Comparison of ENCODE assay signal across 8 mouse cellular contexts in genomic region chr1:179668836-179669537, GRCm38 (mm10). TPM values are rescaled to one million over a fixed set of nuclear protein-coding genes. Genes with fewer than 3 reads are reported as not detected.
DNase-seq lines count a peak whose midpoint lies in the region; ATAC-seq and TF ChIP-seq lines count a peak whose summit lies in the region.

No protein-coding gene starts in this region.

- H3K36me3 ChIP-seq in heart, embryonic 10.5 days, result peaks cover 31% of the 10 kb centered on the region
- 0 out of 2 replicates have a peak, but pooled peaks cover 2% of the 10 kb centered on the region for H3K36me3 ChIP-seq in ES-E14 (ENCODE audit: control insufficient read depth, insufficient read depth, low read length, poor library complexity, severe bottlenecking)
- H3K36me3 ChIP-seq in forebrain, embryonic 14.5 days (ENCODE audit: control insufficient read depth, insufficient read depth, low read length), result peaks cover 15% of the 10 kb centered on the region
- no peaks in the 10 kb centered on the region for H3K36me3 ChIP-seq in liver, embryonic 12.5 days

- peak overlapping the region; percentile 69 for H3K4me2 ChIP-seq in forebrain, embryonic 14.5 days (ENCODE audit: low read length)
- peak overlapping the region; percentile 94 for H3K4me2 ChIP-seq in liver, embryonic 12.5 days

- H3K9ac ChIP-seq in ES-E14 (ENCODE audit: insufficient read depth, low read depth, low read length, poor library complexity, severe bottlenecking), result peak overlapping the region; percentile 80; the same call in 1 of the 2 replicates
- H3K9ac ChIP-seq in forebrain, embryonic 14.5 days (ENCODE audit: low read length), result peak overlapping the region; percentile 90
- peak overlapping the region; percentile 70 for H3K9ac ChIP-seq in liver, embryonic 12.5 days

- in situ Hi-C loops in ES-E14 (cut with MboI; ENCODE audit: low sequenced_read_pairs in 2 of 2, unreplicated experiment in 2 of 2), result no loop called here

- no peak for DNase-seq in heart, embryonic 10.5 days (ENCODE audit: low spot score)
- DNase-seq in heart, adult 18-20 months, result no peak
- no peak for DNase-seq in ES-E14 (ENCODE audit: low read depth, low spot score)
- peak; percentile 35 for DNase-seq in forebrain, embryonic 14.5 days (ENCODE audit: low spot score)
- peak; percentile 26 for DNase-seq in retina, embryonic 14.5 days (ENCODE audit: low spot score)
- DNase-seq in gastrocnemius, postnatal 10 days, result no peak
- no peak for DNase-seq in layer of hippocampus, postnatal 36 days

- H3K9me3 ChIP-seq in heart, embryonic 10.5 days, result no peaks in the 10 kb centered on the region
- no peaks in the 10 kb centered on the region for H3K9me3 ChIP-seq in ES-E14 (ENCODE audit: control insufficient read depth, insufficient read depth, low read depth, low read length)
- H3K9me3 ChIP-seq in forebrain, embryonic 14.5 days (replicated peaks; ENCODE audit: control insufficient read depth, low read length), result no peaks in the 10 kb centered on the region
- no peaks in the 10 kb centered on the region for H3K9me3 ChIP-seq in liver, embryonic 12.5 days (replicated peaks)

- WGBS in heart, embryonic 10.5 days, result 24% methylated on average over 12 of the region's 12 CpGs
- 18% methylated on average over 12 of the region's 12 CpGs for WGBS in forebrain, embryonic 14.5 days
- 34% methylated on average over 12 of the region's 12 CpGs for WGBS in liver, embryonic 12.5 days (ENCODE audit: insufficient replicate concordance)

- peak; percentile 10; the same call in 1 of the 2 replicates for ATAC-seq in forebrain, embryonic 14.5 days
- ATAC-seq in liver, embryonic 12.5 days, result no peak

- no peaks in the 10 kb centered on the region for H3K27me3 ChIP-seq in heart, embryonic 10.5 days (ENCODE audit: insufficient read depth, poor library complexity, severe bottlenecking)
- no peaks in the 10 kb centered on the region for H3K27me3 ChIP-seq in forebrain, embryonic 14.5 days (replicated peaks; ENCODE audit: control insufficient read depth, insufficient read depth, low read length)
- H3K27me3 ChIP-seq in liver, embryonic 12.5 days (replicated peaks), result peaks cover 37% of the 10 kb centered on the region

- H3K27ac ChIP-seq in heart, embryonic 10.5 days, result peak overlapping the region; percentile 96
- no peak overlapping the region for H3K27ac ChIP-seq in ES-E14 (ENCODE audit: insufficient read depth, low read depth, low read length, poor library complexity, severe bottlenecking)
- no peak overlapping the region for H3K27ac ChIP-seq in forebrain, embryonic 14.5 days (ENCODE audit: low read depth, low read length)
- no peak overlapping the region for H3K27ac ChIP-seq in liver, embryonic 12.5 days

- H3K4me3 ChIP-seq in heart, embryonic 10.5 days, result peak overlapping the region; percentile 95
- peak overlapping the region; percentile 90 to 93 for H3K4me3 ChIP-seq in ES-E14 (ENCODE audit: insufficient read depth in 1 of 2, low read depth in 1 of 2, low read length in 2 of 2, poor library complexity in 1 of 2, severe bottlenecking in 1 of 2)
- peak overlapping the region; percentile 86 for H3K4me3 ChIP-seq in forebrain, embryonic 14.5 days (ENCODE audit: low read depth, low read length)
- H3K4me3 ChIP-seq in liver, embryonic 12.5 days, result peak overlapping the region; percentile 68

- H3K4me1 ChIP-seq in heart, embryonic 10.5 days, result peaks cover 14% of the 10 kb centered on the region
- no peaks in the 10 kb centered on the region for H3K4me1 ChIP-seq in ES-E14 (ENCODE audit: control insufficient read depth in 2 of 2, insufficient read depth in 2 of 2, low read length in 2 of 2, poor library complexity in 1 of 2)
- peaks cover 5% of the 10 kb centered on the region; the same call in 1 of the 2 replicates for H3K4me1 ChIP-seq in forebrain, embryonic 14.5 days (ENCODE audit: control insufficient read depth, insufficient read depth, low read length)
- H3K4me1 ChIP-seq in liver, embryonic 12.5 days, result peaks cover 17% of the 10 kb centered on the region

TF ChIP-seq in ES-E14, 5 proteins besides CTCF, POLR2A, EP300 and RAD21:
- TF ChIP-seq CHD2 (IDR thresholded peaks at IDR 0.05; ENCODE audit: low read depth, low read length), result no peak
- TF ChIP-seq ZNF384 (IDR thresholded peaks at IDR 0.05; ENCODE audit: low read depth, low read length), result no peak
- no peak for TF ChIP-seq ZC3H11A (IDR thresholded peaks at IDR 0.05; ENCODE audit: borderline replicate concordance, low read depth, low read length)
- TF ChIP-seq MAFK (IDR thresholded peaks at IDR 0.05; ENCODE audit: insufficient read depth, low read depth, low read length), result no peak
- no peak for TF ChIP-seq HCFC1 (IDR thresholded peaks at IDR 0.05; ENCODE audit: borderline replicate concordance, insufficient read depth, low read length)

RNA-seq across cellular contexts. Expression of gene Sccpdh, which starts 1.0 kb away (rescaled TPM):
- 84.4 and 91.4 TPM in 2 replicates for polyA plus RNA-seq in heart, embryonic 10.5 days (2016; fragmentation: Nextera tagmentation; extraction: Ambion mirVana)
- 10 to 100 TPM; 53.2 to 62.1 TPM for total RNA-seq in heart, adult 18-20 months (2021)
- 22.1 and 35.8 TPM in 2 replicates for total RNA-seq in ES-E14 (2012; rRNA removed)
- 114 and 125 TPM in 2 replicates for polyA plus RNA-seq in forebrain, embryonic 14.5 days (2014; fragmentation: Nextera tagmentation; extraction: Ambion mirVana)
- polyA plus RNA-seq in liver, embryonic 12.5 days (2016; fragmentation: Nextera tagmentation; extraction: Ambion mirVana), result 14.5 and 14.8 TPM in 2 replicates
- total RNA-seq in gastrocnemius, postnatal 10 days (2021), result 10 to 100 TPM; 58.7 to 59.7 TPM
- 10 to 100 TPM; 57.7 to 57.8 TPM for total RNA-seq in layer of hippocampus, postnatal 36 days (2021)

Comparison
In these comparisons a context has a peak if more than half of its experiments do, and no peak if none do; other contexts are left out.
1. DNase-seq: peak in forebrain, embryonic 14.5 days (single experiment) and retina, embryonic 14.5 days (single experiment); none in heart, embryonic 10.5 days (single experiment), heart, adult 18-20 months (0 of 2), ES-E14 (single experiment), gastrocnemius, postnatal 10 days (single experiment) and layer of hippocampus, postnatal 36 days (0 of 2).
2. Peak in every context shown above with its lines, with median percentiles within 50 percentile points of each other: H3K4me3 ChIP-seq and H3K9ac ChIP-seq.